Mouse (Mus musculus) embryonic stem cell, embryonic (primary cell): ENCODE results near the gene Ccnq.

Source experiments
- CTCF ChIA-PET, 4 experiments: fragments of 300-600 bp in 2 of 4; fragments of 350-600 bp in 2 of 4; sonication (Branson Sonifier 250); formaldehyde crosslinking; loops; one replicate each; lab custom pipeline; 2022; ENCODE audit warnings: inconsistent platforms in 2 of 4; lab: Charles Lee
- POLR2A ChIA-PET, 4 experiments: fragments of 300-600 bp in 2 of 4; fragments of 350-600 bp in 2 of 4; sonication (Branson Sonifier 250); formaldehyde crosslinking; loops; one replicate each; lab custom pipeline; 2022; ENCODE audit warnings: antibody characterized with exemption in 4 of 4, inconsistent platforms in 1 of 4; lab: Charles Lee

The Ccnq gene

GRCm38 (mm10) chr11:78732619-78733018, 18.9 kb downstream of the Ccnq start:
- ChIA-PET CTCF (no interaction called here), POLR2A (no interaction called here)

DNA sequence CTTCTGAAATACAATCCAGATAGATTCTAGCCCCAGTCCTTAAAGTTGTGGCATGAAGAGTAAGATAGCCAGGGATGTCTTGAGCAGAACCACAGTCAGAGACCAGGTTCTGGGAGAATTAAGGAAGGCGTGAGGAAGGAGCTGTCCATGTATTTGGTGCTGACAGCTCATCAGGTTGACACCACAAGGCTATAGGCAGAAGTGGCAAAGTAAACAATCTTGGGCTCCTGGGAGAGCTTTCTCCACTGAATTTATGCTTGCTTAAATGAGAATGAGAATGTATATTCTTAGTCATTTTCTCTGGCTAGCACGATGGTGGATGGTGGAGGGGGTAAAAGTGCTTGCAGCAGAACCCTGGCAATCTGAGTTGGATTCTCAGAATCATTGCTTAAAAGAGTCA, 20.6 kb downstream of the Ccnq start:
- POLR2A ChIA-PET, result interaction anchor here in 2 of 4 experiments (0.9 to 1.2 kb wide), 3 partner anchors 11 to 98 kb away, joined by 3 to 4 read pairs (median 3); no protein-coding TSS in a partner anchor

DNA sequence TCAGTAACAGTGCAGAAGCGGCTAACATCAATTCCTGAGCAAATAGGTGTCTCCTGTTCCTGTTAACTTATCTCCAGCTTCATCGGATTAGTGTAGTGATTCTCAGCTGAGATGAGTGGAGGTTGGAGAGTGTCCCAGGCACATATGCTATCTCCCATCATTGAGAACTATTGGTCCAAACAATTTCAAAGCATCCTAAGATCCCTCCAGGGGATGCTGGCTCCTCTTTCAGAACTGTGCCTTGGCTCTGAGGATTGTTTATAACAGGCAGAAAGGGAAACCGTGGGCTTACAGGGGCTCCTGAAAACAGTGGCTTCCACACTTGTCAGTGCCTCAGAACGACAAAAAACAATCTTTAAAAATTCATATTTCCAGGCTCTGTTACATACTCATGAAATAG, 23.5 kb downstream of the Ccnq start:
- CTCF ChIA-PET, result no interaction called here
- POLR2A ChIA-PET, result no interaction called here

More for the DNA sequence above, 20.6 kb downstream of the Ccnq start:
- CTCF ChIA-PET, result no interaction called here

DNA sequence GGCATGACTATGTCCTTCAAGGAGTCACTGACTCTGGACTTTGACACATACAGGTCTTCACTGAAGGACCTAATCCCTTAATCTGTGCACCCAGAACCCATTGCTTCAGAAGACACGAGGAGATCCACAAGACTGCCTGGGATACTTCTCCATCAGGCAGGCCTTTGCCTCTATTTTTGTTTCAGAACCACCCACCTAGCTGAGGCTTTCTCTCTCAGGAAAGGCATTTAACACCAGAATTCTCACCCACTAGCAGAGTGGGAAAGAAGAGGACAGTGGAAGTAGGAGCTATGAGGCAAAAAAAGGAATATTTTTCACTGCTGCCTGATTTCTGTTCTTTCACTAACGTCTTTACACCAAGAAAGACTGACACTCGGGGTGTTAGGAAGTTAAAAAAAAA, 25.2 kb downstream of the Ccnq start:
- ChIA-PET POLR2A (interaction anchor here in 1 of 4 experiments (0.6 kb wide), 1 partner anchor 777 kb away, joined by 3 read pairs; the partner anchor contains the start of gene Omg), CTCF (interaction anchor here in 1 of 4 experiments (0.6 kb wide), 1 partner anchor 10 kb away, joined by 3 read pairs; no protein-coding TSS in a partner anchor)

GRCm38 (mm10) chr11:78724792-78725191, 26.7 kb downstream of the Ccnq start:
- POLR2A ChIA-PET, result no interaction called here
- CTCF ChIA-PET, result interaction anchor here in 1 of 4 experiments (0.6 kb wide), 3 partner anchors 65 to 684 kb away, joined by 3 to 6 read pairs (median 6); no protein-coding TSS in a partner anchor

DNA sequence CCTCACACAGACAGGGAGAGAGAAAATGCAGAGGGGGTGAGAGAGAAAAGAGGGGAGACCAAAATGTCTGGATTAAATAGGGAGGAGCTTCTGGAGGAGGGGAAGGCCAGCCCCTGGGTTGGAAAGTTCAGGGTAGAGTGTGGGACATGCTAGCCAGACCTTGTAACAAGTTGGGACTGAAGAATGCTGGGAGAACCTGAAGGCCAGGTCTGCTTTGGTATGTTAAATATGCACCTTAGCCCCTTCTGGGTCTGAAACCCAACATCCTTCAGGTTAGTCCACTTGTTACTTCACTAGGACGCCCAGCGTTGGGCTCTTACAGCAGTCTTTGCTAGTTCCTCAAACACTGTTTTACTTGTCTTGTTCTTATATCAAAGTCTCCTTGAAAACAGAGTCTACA, 30.1 kb downstream of the Ccnq start:
- CTCF ChIA-PET, result no interaction called here
- POLR2A ChIA-PET, result interaction anchor here in 1 of 4 experiments (2.0 kb wide), 1 partner anchor 30 kb away, joined by 4 read pairs; the partner anchor contains the start of gene Ccnq

- CTCF ChIA-PET, result no interaction called here
- POLR2A ChIA-PET, result no interaction called here
Measured at GRCm38 (mm10) chr11:78717655-78718054, 33.9 kb downstream of the Ccnq start.

GRCm38 (mm10) chr11:78708642-78709041, 42.9 kb downstream of the Ccnq start:
- ChIA-PET CTCF (interaction anchor here in 2 of 4 experiments (0.6 to 0.9 kb wide), 2 partner anchors 67 to 271 kb away, joined by 3 read pairs; no protein-coding TSS in a partner anchor), POLR2A (interaction anchor here in 1 of 4 experiments (0.8 kb wide), 1 partner anchor 13 kb away, joined by 3 read pairs; no protein-coding TSS in a partner anchor)

DNA sequence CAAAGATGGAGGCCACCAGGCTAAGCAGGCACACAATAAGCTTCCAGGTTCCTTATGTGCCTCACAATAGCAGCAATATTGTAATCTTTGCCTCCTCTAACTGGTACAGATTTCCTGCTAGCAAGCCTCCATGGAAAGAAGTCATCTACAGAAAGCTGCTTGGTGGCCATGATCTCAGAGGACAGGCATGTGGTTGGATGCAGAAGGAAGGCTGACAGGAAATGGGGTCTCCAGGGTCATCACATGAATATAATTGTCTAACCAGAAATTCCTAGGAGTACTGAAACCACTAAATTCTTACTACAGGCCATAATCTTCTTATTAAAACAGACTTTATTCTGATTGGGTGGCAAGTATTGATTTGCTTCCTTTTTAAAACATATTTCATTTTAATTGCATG, 45.5 kb downstream of the Ccnq start:
- ChIA-PET POLR2A (interaction anchor here in 2 of 4 experiments (0.6 to 0.7 kb wide), 3 partner anchors 47 to 948 kb away, joined by 3 to 8 read pairs (median 4); no protein-coding TSS in a partner anchor), CTCF (no interaction called here)

DNA sequence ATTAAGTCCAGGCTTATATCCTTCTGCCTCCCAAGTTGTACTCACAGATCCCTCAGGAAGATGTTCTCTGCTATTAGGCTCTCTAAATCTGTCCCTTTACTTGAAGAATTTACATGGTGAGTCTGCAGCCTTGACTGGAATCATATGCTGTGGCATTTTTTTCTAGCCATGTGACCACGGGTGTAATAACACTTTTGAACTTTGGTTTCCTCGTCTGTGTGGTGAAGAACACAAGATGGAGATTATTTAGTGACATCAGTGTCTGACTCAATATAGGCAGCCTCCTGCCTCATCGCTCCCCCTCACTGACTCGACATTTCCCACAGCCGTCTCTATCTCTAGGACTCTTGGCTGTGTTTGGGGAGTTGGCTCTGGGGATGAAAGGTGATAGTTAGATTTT, 48.4 kb downstream of the Ccnq start:
- ChIA-PET POLR2A (no interaction called here), CTCF (interaction anchor here in 2 of 4 experiments (0.9 to 1.0 kb wide), 2 partner anchors 117 to 120 kb away, joined by 3 read pairs; no protein-coding TSS in a partner anchor)

GRCm38 (mm10) chr11:78702319-78702718, 49.2 kb downstream of the Ccnq start:
- POLR2A ChIA-PET, result interaction anchor here in 2 of 4 experiments (0.6 to 1.5 kb wide), 5 partner anchors 15 to 561 kb away, joined by 3 to 5 read pairs (median 3); partner anchors contain the start of genes Ccnq (in 1 of the 2) and Sarm1 (in 1 of the 2)
- CTCF ChIA-PET, result interaction anchor here in 3 of 4 experiments (0.6 to 1.0 kb wide), 4 partner anchors 118 to 880 kb away, joined by 3 to 15 read pairs (median 8); no protein-coding TSS in a partner anchor
